Mouse (Mus musculus) megakaryocyte, embryonic 14.5 days (primary cell): ENCODE data around the gene Hmgb1. TPM values are rescaled to one million over a fixed set of nuclear protein-coding genes. Genes with fewer than 3 reads are reported as not detected.
A peak's percentile ranks its signal among the peaks of the same experiment; 100 is the strongest.

ENCODE experiments used
- H3K27me3 ChIP-seq: replicated peaks from 2 replicates; pipeline ENCODE3; 2012; ENCODE audit warnings: inconsistent platforms
- H3K36me3 ChIP-seq: replicated peaks from 2 replicates; pipeline ENCODE3; 2012; ENCODE audit warnings: low read length, inconsistent platforms, mixed read lengths
- H3K4me1 ChIP-seq: 2 replicates; pipeline ENCODE4 v1.6.1; 2012; ENCODE audit warnings: inconsistent platforms
- H3K4me3 ChIP-seq: replicated peaks from 2 replicates; pipeline ENCODE3; 2012; ENCODE audit warnings: moderate library complexity, mild to moderate bottlenecking, inconsistent platforms
- H3K9me3 ChIP-seq: 2 replicates; pipeline ENCODE4 v1.6.1; 2012; ENCODE audit warnings: inconsistent platforms
- FLI1 ChIP-seq: IDR thresholded peaks from 2 replicates; pipeline ENCODE4 v1.6.1; 2012; ENCODE audit warnings: low read length, inconsistent platforms, mixed read lengths
- GATA1 ChIP-seq: IDR thresholded peaks from 3 replicates; pipeline ENCODE4 v1.6.1; 2012; ENCODE audit warnings: mixed read lengths, low read length, inconsistent platforms, borderline replicate concordance
- polyA plus RNA-seq: library from polyadenylated mRNA; stranded (reverse); fragments of >175 nt; gene quantifications from 2 replicates; pipeline ENCODE4 v1.2.3, GENCODE M21; 2012; ENCODE audit warnings: low replicate concordance; ENCODE audit not compliant: insufficient read depth

The Hmgb1 gene
- 21.8 and 484 TPM in 2 replicates for polyA plus RNA-seq

DNA sequence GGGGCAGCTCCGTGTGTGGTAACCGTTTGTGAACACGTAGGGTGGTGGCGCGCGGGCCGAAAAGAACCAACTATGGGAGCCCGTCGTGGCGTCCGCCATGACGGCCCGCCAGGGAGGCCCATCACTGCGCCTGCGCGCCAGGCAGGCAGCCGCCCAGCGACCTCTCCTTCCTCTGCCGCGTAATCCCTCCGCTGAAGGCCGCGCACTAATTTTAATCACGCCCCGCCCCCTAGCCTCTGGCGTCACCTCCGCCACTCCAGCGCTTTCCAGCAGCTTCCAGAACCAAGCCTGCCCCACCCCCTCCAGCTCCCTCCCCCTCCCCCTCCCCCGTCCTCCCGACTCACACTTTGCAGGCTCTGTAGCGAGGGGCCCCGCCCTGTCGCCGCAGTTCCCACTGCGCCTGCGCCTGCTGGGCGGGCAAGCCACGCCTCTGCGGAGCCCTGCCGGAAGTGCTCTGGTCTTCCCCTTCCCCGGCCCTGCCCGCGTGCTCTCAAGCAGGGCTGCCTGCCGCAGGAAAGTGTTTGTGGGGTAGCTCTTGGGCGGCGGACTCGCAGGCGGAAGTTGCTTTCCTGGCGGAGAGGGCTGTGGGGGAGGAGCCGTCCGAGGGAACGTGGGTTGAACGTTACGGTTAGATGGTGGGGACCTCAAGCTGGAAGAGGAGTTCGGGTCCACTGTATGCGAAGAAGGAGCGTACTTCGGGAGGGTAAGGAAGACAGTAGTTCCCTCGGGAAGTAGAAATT is at the start of gene Hmgb1, which contains the start of gene Uspl1:
Hmgb1 (minus strand) TSS at position 386 of the 740 bp plus-strand sequence.
Uspl1 (plus strand) TSS at position 247 of the 740 bp plus-strand sequence.
- no peaks in the 10 kb centered on the region for H3K9me3 ChIP-seq
- H3K27me3 ChIP-seq: no peaks in the 10 kb centered on the region
- peaks cover 34% of the 10 kb centered on the region for H3K36me3 ChIP-seq
- H3K4me1 ChIP-seq: peaks cover 39% of the 10 kb centered on the region
- TF ChIP-seq GATA1 (no peak), FLI1 (peak; percentile 57; the same call in 1 of the 2 replicates)
- H3K4me3 ChIP-seq: peak within 1 kb of the TSS; percentile 96

GRCm38 (mm10) chr5:149229619-149230339 is 45.5 kb upstream of the Hmgb1 start:
- Histone ChIP-seq H3K4me1 (peaks cover 51% of the 10 kb centered on the region), H3K4me3 (peak overlapping the region; percentile 94), H3K9me3 (no peaks in the 10 kb centered on the region), H3K27me3 (no peaks in the 10 kb centered on the region), H3K36me3 (peaks cover 15% of the 10 kb centered on the region)
- TF ChIP-seq GATA1: no peak
- no peak for TF ChIP-seq FLI1

DNA sequence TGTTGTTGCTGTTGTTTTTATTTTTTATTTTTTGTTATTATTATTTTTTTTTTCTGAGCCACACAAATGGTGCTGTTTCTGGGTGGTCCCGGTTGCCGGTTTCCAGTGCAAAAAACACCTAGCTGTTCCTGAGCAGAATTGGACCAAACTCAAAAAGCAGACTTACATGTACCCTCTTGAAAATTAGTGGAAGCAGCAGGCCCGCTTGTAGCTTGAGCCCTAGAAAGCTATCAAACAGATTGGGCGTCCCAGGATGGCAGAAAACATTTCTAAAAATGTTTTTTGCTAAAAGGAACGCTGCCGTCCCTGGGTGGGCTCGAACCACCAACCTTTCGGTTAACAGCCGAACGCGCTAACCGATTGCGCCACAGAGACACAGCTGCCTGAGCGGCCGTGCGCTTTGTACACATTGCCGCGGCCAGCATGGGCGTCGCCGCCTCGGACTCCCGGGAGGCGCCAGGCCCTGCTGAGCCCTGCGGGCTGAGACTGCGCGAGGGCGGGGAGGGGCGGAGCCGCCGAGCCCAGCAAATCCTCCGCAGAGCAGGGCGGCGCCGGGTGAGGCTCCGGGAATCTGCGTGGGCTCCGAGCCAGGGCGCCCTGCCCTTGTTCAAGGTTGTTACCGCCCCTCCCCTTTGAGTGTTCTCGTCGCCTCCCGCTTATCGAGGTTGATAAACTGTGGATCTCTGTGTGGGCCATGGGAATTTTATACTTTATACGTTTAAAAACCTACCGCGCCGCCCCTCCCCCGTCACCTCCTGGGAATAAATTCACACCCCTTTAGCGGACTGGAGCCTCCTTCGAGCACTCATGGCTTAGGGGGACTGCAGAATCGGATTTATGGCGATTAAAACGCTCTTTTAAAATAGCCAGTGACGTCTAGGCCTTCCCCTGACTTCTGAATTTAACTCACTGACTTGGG is 44.7 kb upstream of the Hmgb1 start:
- Histone ChIP-seq H3K4me3 (peak overlapping the region; percentile 94), H3K9me3 (no peaks in the 10 kb centered on the region), H3K36me3 (peaks cover 16% of the 10 kb centered on the region), H3K4me1 (peaks cover 50% of the 10 kb centered on the region), H3K27me3 (no peaks in the 10 kb centered on the region)
- TF ChIP-seq FLI1 (no peak), GATA1 (no peak)

- H3K4me3 ChIP-seq: no peak overlapping the region
- H3K27me3 ChIP-seq: no peaks in the 10 kb centered on the region
- peaks cover 16% of the 10 kb centered on the region for H3K36me3 ChIP-seq
- peaks cover 17% of the 10 kb centered on the region for H3K9me3 ChIP-seq
- no peak for TF ChIP-seq FLI1
- TF ChIP-seq GATA1: no peak
- H3K4me1 ChIP-seq: peaks cover 53% of the 10 kb centered on the region
Measured at GRCm38 (mm10) chr5:149224666-149225065, 40.4 kb upstream of the Hmgb1 start.

GRCm38 (mm10) chr5:149221355-149221754 is 37.1 kb upstream of the Hmgb1 start:
- Histone ChIP-seq H3K27me3 (no peaks in the 10 kb centered on the region), H3K4me3 (no peak overlapping the region), H3K36me3 (peaks cover 38% of the 10 kb centered on the region), H3K9me3 (peaks cover 28% of the 10 kb centered on the region), H3K4me1 (peaks cover 60% of the 10 kb centered on the region)
- TF ChIP-seq GATA1 (no peak), FLI1 (no peak)

DNA sequence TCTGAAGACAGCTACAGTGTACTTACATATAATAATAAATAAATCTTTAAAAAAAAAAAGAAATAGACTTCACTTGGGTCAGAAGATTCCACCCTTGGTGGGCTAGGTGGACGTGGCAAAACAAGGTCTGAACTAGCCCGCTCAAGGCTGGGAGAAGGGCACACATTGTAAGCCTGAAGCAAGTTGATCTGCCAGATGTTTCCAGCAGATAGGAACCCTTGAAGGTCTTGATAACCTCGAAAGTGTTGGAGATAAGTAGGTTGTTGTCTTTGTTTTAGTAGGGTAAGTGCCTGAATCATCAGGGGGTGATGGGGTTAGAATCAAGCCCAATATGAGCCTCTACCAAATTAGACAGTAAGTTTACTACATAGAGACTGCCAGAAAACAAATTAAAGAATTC is 35.2 kb upstream of the Hmgb1 start:
- H3K4me1 ChIP-seq: peaks cover 64% of the 10 kb centered on the region
- H3K27me3 ChIP-seq: no peaks in the 10 kb centered on the region
- no peak overlapping the region for H3K4me3 ChIP-seq
- TF ChIP-seq FLI1 (no peak), GATA1 (no peak)
- peaks cover 28% of the 10 kb centered on the region for H3K9me3 ChIP-seq
- peaks cover 57% of the 10 kb centered on the region for H3K36me3 ChIP-seq

DNA sequence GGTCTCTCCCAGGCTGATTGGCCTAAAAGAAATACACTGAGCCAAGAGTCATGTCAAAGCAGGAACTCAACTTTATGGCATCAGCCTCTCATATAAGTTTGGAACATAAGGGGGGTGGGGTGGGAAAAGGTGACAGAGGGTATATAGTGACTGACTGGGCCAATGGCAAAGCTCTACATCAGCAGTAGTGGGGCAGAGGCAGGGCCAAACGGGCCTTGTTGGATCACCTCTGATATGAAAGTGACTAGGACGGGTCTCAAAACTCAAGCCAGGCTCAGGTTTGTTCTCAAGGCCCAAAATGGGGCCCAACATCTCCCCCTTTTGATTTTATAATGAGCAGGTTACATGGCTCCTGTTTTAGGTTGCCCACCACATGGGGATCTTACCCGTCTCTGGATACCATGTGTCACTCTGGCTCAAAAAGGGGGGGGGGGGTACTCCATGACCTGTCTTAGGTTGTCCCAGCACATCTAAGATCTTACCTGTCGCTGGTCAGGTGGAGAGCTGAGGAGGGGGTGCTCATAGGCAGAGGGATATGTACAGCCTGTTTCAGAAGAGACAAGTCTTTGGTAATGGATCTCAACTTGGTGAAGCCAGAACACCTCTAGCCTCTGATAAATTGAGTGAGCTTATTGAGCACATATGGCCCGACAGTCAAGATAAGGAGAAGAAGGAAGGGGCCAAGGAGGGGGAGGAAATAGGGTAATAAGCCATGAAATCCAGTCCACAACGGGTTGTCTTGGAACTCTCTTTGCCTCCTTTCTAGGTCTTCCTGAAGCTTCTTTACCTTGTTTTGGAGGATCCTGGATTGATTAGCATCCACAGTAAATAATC is 33.5 kb upstream of the Hmgb1 start:
- H3K36me3 ChIP-seq: peaks cover 70% of the 10 kb centered on the region
- H3K4me1 ChIP-seq: peaks cover 69% of the 10 kb centered on the region
- no peak for TF ChIP-seq GATA1
- no peak for TF ChIP-seq FLI1

DNA sequence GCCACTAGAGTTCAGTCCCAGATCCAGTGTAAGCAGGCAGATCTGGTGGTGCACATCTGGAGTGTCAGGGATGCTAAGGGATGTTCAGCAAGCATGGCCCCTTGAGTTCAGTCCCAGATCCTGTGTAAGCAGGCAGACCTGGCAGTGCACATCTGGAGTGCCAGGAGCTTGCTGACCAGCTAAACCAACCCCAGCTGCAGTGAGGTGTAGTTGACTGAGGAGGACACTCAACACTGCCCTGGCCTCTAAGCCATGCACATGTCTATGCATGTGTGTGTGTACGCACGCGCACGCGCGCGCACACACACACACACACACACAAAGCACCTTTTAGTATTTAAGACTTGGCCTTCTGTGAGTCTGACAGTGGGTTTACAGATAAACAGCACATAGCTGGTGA is 31.3 kb upstream of the Hmgb1 start:
- Histone ChIP-seq H3K36me3 (peaks cover 79% of the 10 kb centered on the region), H3K27me3 (no peaks in the 10 kb centered on the region), H3K4me3 (peak overlapping the region; percentile 21), H3K9me3 (peaks cover 11% of the 10 kb centered on the region), H3K4me1 (peaks cover 84% of the 10 kb centered on the region)
- no peak for TF ChIP-seq FLI1
- TF ChIP-seq GATA1: no peak

More for the DNA sequence above, 33.5 kb upstream of the Hmgb1 start:
- Histone ChIP-seq H3K27me3 (no peaks in the 10 kb centered on the region), H3K9me3 (peaks cover 24% of the 10 kb centered on the region), H3K4me3 (no peak overlapping the region)
